In the genomic region with DNA sequence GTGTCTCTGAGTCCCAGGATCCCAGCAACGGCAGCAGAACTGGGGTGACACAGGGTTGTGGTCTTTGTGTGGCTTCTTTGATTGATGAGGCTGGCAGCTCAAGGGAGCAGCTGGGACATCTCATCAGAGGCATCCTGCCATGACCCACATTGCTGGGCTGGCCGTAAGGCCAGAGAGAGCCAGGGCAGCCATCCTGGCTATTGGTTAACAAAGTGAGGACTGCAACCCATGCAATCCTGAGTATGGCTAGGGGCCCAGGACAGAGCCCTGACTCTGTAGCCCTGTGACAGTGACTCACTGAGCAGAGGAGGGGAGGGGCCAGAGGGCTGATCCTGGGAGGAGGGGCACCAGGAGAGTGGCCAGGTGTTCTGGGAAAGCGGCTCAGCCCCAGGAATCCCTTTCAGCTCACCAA, we compare ENCODE assay signal across 9 mouse cellular contexts. TPM values are rescaled to one million over a fixed set of nuclear protein-coding genes. Genes with fewer than 3 reads are reported as not detected.
DNase-seq lines count a peak whose midpoint lies in the region; TF ChIP-seq lines count a peak whose summit lies in the region.
"Had no signal": no experiment of that assay in that cellular context is flagged by ENCODE, and none has a peak within 500 bp of the region (broad histone marks: within the 10 kb centered on the region; RNA-seq: fewer than 3 reads in every experiment).

No protein-coding gene starts in this region.

- H3K27me3 ChIP-seq in limb, embryonic 10.5 days (ENCODE audit: low read depth, poor library complexity, severe bottlenecking): peaks cover 53% of the 10 kb centered on the region

- no peak for TF ChIP-seq CTCF in bone marrow macrophage, adult 2 months (IDR thresholded peaks at IDR 0.05; ENCODE audit: low read depth, low read length)

- WGBS in limb, embryonic 10.5 days: 21% methylated on average over 3 of the region's 3 CpGs

- H3K27ac ChIP-seq in bone marrow macrophage, adult 2 months (ENCODE audit: insufficient read depth, low read depth, low read length): peak overlapping the region; percentile 54
- no peak overlapping the region for H3K27ac ChIP-seq in limb, embryonic 10.5 days

- no peaks in the 10 kb centered on the region for H3K9me3 ChIP-seq in limb, embryonic 10.5 days (replicated peaks)

- DNase-seq in cerebellum, postnatal 14 days: peak; percentile 42 to 48
- no peak for DNase-seq in cerebellum, postnatal 36 days
- peak; percentile 78 to 79 for DNase-seq in kidney, adult 8-10 months
- peak; percentile 31 for DNase-seq in lung, postnatal 14 days
- no peak for DNase-seq in left cerebral cortex, postnatal 14 days (ENCODE audit: low spot score in 2 of 2)
- DNase-seq in limb, embryonic 10.5 days (ENCODE audit: low spot score): no peak
- no peak for DNase-seq in ovary, postnatal 10 days (ENCODE audit: low spot score)

- intact Hi-C loops in left cerebral cortex, postnatal 14 days (cut with DNase I): loop anchor here (10.0 kb wide), 2 partner anchors 67 to 567 kb away; no protein-coding TSS in a partner anchor

- no peaks in the 10 kb centered on the region for H3K36me3 ChIP-seq in limb, embryonic 10.5 days

- no peak for TF ChIP-seq POLR2A in bone marrow macrophage, adult 2 months (IDR thresholded peaks at IDR 0.05; ENCODE audit: borderline replicate concordance, low read depth, low read length)

- H3K4me3 ChIP-seq in bone marrow macrophage, adult 2 months (ENCODE audit: insufficient read depth, low read length): no peak overlapping the region
- H3K4me3 ChIP-seq in limb, embryonic 10.5 days: no peak overlapping the region

- peaks cover 54% of the 10 kb centered on the region for H3K4me1 ChIP-seq in bone marrow macrophage, adult 2 months (ENCODE audit: control insufficient read depth, insufficient read depth, low read length)
- peaks cover 46% of the 10 kb centered on the region for H3K4me1 ChIP-seq in limb, embryonic 10.5 days

RNA-seq across cellular contexts. Expression of a gene that starts 3.2 kb away (rescaled TPM):
- 0.79 and 0.82 TPM in 2 replicates for polyA plus RNA-seq in bone marrow macrophage, adult 2 months (2012; ENCODE audit: insufficient read depth, insufficient read length, missing spikeins)
- total RNA-seq in left cerebral cortex, postnatal 14 days (2021): not detected
- 0.83 and 1.7 TPM in 2 replicates for polyA plus RNA-seq in limb, embryonic 10.5 days (2016; fragmentation: Nextera tagmentation; extraction: Ambion mirVana)

RNA-seq across cellular contexts. Expression of a gene that starts 24.9 kb away (rescaled TPM):
- polyA plus RNA-seq in bone marrow macrophage, adult 2 months (2012; ENCODE audit: insufficient read depth, insufficient read length, missing spikeins): not detected in 2 replicates
- 1 to 10 TPM in 1 of 2 experiments, under 1 TPM in 1; 0.92 to 3.3 TPM for total RNA-seq in left cerebral cortex, postnatal 14 days (2021)
- 0.28 and 0.48 TPM in 2 replicates for polyA plus RNA-seq in limb, embryonic 10.5 days (2016; fragmentation: Nextera tagmentation; extraction: Ambion mirVana)
- polyA plus RNA-seq: spleen, adult 2 months had no signal

RNA-seq across cellular contexts. Expression of a gene that starts 38.5 kb away (rescaled TPM):
- 0.32 and 1.2 TPM in 2 replicates for polyA plus RNA-seq in bone marrow macrophage, adult 2 months (2012; ENCODE audit: insufficient read depth, insufficient read length, missing spikeins)
- under 1 TPM in 1 of 2 experiments, not detected in 1; 0.13 TPM for total RNA-seq in left cerebral cortex, postnatal 14 days (2021)
- not detected in 2 replicates for polyA plus RNA-seq in limb, embryonic 10.5 days (2016; fragmentation: Nextera tagmentation; extraction: Ambion mirVana)
- polyA plus RNA-seq: spleen, adult 2 months had no signal

RNA-seq across cellular contexts. Expression of a gene that starts 52.8 kb away (rescaled TPM):
- polyA plus RNA-seq in bone marrow macrophage, adult 2 months (2012; ENCODE audit: insufficient read depth, insufficient read length, missing spikeins): 4.2 and 4.3 TPM in 2 replicates
- total RNA-seq in left cerebral cortex, postnatal 14 days (2021): 10 to 100 TPM in 1 of 2 experiments, 1 to 10 TPM in 1; 9.6 to 10.5 TPM
- polyA plus RNA-seq in limb, embryonic 10.5 days (2016; fragmentation: Nextera tagmentation; extraction: Ambion mirVana): 2.5 and 2.9 TPM in 2 replicates

Comparison
In these comparisons a context has a peak if more than half of its experiments do, and no peak if none do; other contexts are left out.
1. DNase-seq: peak in cerebellum, postnatal 14 days (2 of 2), kidney, adult 8-10 months (2 of 2) and lung, postnatal 14 days (single experiment); none in cerebellum, postnatal 36 days (0 of 2), left cerebral cortex, postnatal 14 days (0 of 2), limb, embryonic 10.5 days (single experiment) and ovary, postnatal 10 days (single experiment).